Mouse (Mus musculus) hindbrain, embryonic 13.5 days (tissue): ENCODE measurements at regions not wholly inside any gene's neighbourhood (a gene's known extent, or its start where the extent isn't known, plus 50 kb on each side); places are given as distances from the start of the nearest gene placed in this dataset.

Experiments used
- ATAC-seq: fragments of 200-750 bp; cut with Nextera tagmentation; 2 replicates; pipeline ENCODE4 v1.8.0; 2017; ENCODE audit warnings: moderate TSS enrichment; ENCODE audit not compliant: low FRiP score
- H3K27ac ChIP-seq: fragments of 300-500 bp; sonication (generic); 2 replicates; pipeline ENCODE4 v1.5.1; 2015; ENCODE audit warnings: inconsistent platforms, mild to moderate bottlenecking, moderate library complexity
- H3K27me3 ChIP-seq: fragments of 300-500 bp; sonication (generic); 2 replicates; pipeline ENCODE4 v1.6.1; 2015; ENCODE audit warnings: mild to moderate bottlenecking, inconsistent platforms
- H3K36me3 ChIP-seq: fragments of 300-500 bp; sonication (generic); 2 replicates; pipeline ENCODE4 v1.6.1; 2015; ENCODE audit warnings: mild to moderate bottlenecking, inconsistent platforms
- H3K4me1 ChIP-seq: fragments of 300-500 bp; sonication (generic); replicated peaks from 2 replicates; pipeline ENCODE4 v1.6.1; 2015; ENCODE audit warnings: inconsistent platforms
- H3K4me2 ChIP-seq: fragments of 300-500 bp; sonication (generic); 2 replicates; pipeline ENCODE4 v1.6.1; 2015; ENCODE audit warnings: inconsistent platforms, mild to moderate bottlenecking, moderate library complexity
- H3K4me3 ChIP-seq: fragments of 300-500 bp; sonication (generic); 2 replicates; pipeline ENCODE4 v1.5.1; 2015; ENCODE audit warnings: mild to moderate bottlenecking, inconsistent platforms
- H3K9ac ChIP-seq: fragments of 300-500 bp; sonication (generic); 2 replicates; pipeline ENCODE4 v1.6.1; 2015; ENCODE audit warnings: mild to moderate bottlenecking, inconsistent platforms
- H3K9me3 ChIP-seq: fragments of 300-500 bp; sonication (generic); 2 replicates; pipeline ENCODE4 v1.6.1; 2016; ENCODE audit warnings: inconsistent platforms
- WGBS: fragments of 180-500 bp; shearing (Covaris S2); methylation state at CpG from one replicate; pipeline ENCODE4 v1.1.7; 2015; 5-methylcytosine and 5-hydroxymethylcytosine counted together

DNA sequence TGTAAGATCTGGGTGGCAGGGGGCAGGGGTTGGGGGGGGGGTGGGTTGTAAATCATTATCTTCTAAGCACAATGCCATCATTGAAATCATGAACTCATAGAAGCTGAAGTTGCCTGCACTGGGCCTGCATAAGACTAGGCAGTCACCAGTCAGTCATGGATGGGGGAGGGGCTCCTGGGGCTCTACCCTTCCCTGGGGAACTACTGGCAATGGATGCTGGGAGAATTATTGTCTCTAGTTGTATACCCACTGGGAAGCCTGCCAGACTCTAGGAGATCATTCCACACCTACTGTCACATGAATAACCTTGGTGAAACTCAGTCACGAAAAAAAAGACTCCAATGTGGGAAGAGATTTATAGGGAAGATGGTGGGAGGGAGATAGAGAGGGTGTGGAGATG is 186.4 kb downstream of the Gm19935 start:
- H3K27me3 ChIP-seq, result no peaks in the 10 kb centered on the region
- no peak overlapping the region for H3K27ac ChIP-seq
- 50% methylated on average over 1 of the region's 1 CpGs for WGBS
- no peak for ATAC-seq
- no peaks in the 10 kb centered on the region for H3K36me3 ChIP-seq
- H3K4me1 ChIP-seq, result peaks cover 5% of the 10 kb centered on the region
- no peak overlapping the region for H3K4me3 ChIP-seq
- H3K9ac ChIP-seq, result no peak overlapping the region
- H3K4me2 ChIP-seq, result no peak overlapping the region
- H3K9me3 ChIP-seq, result no peaks in the 10 kb centered on the region

- Histone ChIP-seq H3K4me3 (no peak overlapping the region), H3K9me3 (no peaks in the 10 kb centered on the region), H3K36me3 (no peaks in the 10 kb centered on the region), H3K4me1 (peaks cover 6% of the 10 kb centered on the region), H3K4me2 (no peak overlapping the region), H3K27ac (no peak overlapping the region), H3K9ac (no peak overlapping the region), H3K27me3 (no peaks in the 10 kb centered on the region)
- 47% methylated on average over 3 of the region's 3 CpGs for WGBS
- ATAC-seq, result no peak
Measured at GRCm38 (mm10) chr8:90608410-90608809, 208.8 kb downstream of the Gm19935 start.

DNA sequence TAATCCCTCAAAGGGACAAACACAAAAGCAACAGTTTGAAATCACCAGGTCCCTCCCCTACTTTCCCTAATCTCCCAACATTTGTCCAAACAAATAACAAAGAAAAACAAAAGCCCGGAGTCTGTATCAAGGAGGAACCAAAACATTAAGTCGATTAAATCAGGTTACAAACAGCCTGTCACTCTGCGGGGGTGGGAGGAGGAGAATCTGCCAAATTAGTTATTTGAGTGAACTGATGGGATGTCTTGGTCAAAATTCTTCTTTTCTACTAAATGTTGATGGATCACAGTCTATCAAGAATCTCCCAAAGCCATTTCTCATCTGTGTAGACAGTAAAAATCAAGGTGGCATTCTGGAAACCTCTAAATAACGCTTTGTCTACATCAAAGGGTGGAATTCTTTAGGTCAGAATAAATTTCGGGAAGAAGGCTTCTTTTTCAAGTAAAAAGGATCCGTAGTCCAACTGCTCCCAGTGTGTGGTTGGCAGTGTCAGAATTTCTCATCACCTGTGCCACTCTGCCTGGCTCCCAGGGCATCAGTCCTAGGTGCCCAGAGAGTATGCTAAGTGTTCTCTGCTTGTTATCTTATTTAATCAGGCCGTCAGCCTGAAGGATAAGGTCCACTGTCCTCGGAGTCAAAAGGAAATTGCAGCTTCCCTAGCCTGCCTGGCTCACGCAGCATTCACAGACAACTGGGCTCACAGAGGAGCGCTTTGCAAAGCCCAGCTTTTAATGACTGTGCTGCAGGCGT is 216.1 kb downstream of the Gm19935 start:
- no peak for ATAC-seq
- Histone ChIP-seq H3K9ac (no peak overlapping the region), H3K4me1 (0 out of 2 replicates have a peak, but pooled peaks cover 6% of the 10 kb centered on the region), H3K27ac (no peak overlapping the region), H3K4me3 (no peak overlapping the region), H3K4me2 (no peak overlapping the region), H3K9me3 (no peaks in the 10 kb centered on the region), H3K36me3 (no peaks in the 10 kb centered on the region), H3K27me3 (no peaks in the 10 kb centered on the region)
- 31% methylated on average over 11 of the region's 11 CpGs for WGBS

DNA sequence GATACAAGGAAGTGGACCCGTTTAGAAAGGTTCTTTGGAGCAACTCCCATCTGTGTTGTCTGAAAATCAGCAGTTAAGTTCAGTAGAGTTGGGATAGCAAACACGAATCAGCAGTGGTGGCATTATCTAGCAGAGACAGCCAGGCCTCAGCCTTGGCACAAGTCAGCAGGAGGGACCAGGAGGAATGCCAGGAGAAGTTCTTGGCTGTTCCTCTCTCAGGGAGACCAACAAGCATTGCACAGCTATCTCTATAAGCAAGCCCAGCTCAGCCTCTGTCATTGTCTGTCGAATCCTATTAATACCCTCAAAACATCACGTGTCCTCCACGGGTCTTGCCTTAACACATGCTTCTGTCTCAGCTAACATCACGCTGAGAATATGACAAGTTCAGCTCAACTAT is 219.8 kb downstream of the Gm19935 start:
- no peaks in the 10 kb centered on the region for H3K9me3 ChIP-seq
- no peak overlapping the region for H3K27ac ChIP-seq
- H3K27me3 ChIP-seq, result no peaks in the 10 kb centered on the region
- ATAC-seq, result no peak
- H3K4me1 ChIP-seq, result 0 out of 2 replicates have a peak, but pooled peaks cover 6% of the 10 kb centered on the region
- WGBS, result 91% methylated on average over 6 of the region's 6 CpGs
- no peak overlapping the region for H3K9ac ChIP-seq
- no peak overlapping the region for H3K4me2 ChIP-seq
- H3K4me3 ChIP-seq, result no peak overlapping the region
- H3K36me3 ChIP-seq, result no peaks in the 10 kb centered on the region

DNA sequence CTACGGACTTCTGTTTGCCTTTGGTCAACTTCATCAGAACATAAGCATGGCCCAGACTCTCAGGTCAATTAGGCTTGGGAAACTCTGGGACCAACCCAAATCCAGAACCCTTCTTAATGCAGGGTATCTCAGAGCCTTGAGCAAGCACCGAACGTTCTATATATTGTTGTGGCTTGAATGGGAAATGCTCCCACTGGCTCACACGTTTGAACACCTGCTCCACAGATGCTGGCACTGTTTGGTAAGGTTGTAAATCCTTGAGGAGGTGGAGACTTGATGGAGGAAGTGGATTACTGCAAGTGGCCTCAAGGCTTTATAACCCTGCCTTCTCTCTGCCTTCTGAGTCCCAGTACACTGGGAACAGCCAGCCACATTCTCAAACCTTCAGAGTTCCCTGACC is 231.3 kb upstream of the Tox3 start:
- Histone ChIP-seq H3K4me3 (no peak overlapping the region), H3K4me1 (no peaks in the 10 kb centered on the region), H3K9ac (no peak overlapping the region), H3K27ac (no peak overlapping the region), H3K9me3 (no peaks in the 10 kb centered on the region), H3K36me3 (no peaks in the 10 kb centered on the region), H3K27me3 (no peaks in the 10 kb centered on the region), H3K4me2 (no peak overlapping the region)
- ATAC-seq, result no peak
- WGBS, result 85% methylated on average over 4 of the region's 4 CpGs

DNA sequence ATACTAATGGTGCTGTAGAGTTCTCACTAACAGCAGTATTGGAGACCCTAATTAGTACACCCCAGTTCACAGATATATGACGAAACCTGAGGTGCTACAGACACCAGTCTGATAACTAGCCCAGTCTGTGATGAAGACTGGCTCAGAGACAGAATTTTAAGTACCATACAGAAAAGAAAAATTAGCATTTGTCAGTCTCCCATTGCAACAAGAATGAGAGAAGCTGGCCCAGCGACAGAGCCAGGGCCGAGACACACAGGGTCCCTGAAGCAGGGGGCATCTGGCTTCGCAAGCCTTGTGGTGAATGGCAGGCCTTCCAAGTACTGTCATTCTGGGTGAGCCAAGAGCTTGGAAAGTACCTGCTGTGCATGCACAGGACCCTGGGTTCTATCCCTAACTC is 228.8 kb upstream of the Tox3 start:
- H3K36me3 ChIP-seq, result no peaks in the 10 kb centered on the region
- no peak overlapping the region for H3K9ac ChIP-seq
- H3K4me1 ChIP-seq, result no peaks in the 10 kb centered on the region
- 58% methylated on average over 4 of the region's 4 CpGs for WGBS
- H3K27me3 ChIP-seq, result no peaks in the 10 kb centered on the region
- no peak overlapping the region for H3K4me2 ChIP-seq
- no peak overlapping the region for H3K27ac ChIP-seq
- no peak overlapping the region for H3K4me3 ChIP-seq
- H3K9me3 ChIP-seq, result no peaks in the 10 kb centered on the region
- no peak for ATAC-seq

GRCm38 (mm10) chr8:90574676-90575075 is 226.5 kb upstream of the Tox3 start:
- H3K9ac ChIP-seq, result no peak overlapping the region
- no peak overlapping the region for H3K4me2 ChIP-seq
- no peak overlapping the region for H3K27ac ChIP-seq
- no peaks in the 10 kb centered on the region for H3K4me1 ChIP-seq
- no peaks in the 10 kb centered on the region for H3K27me3 ChIP-seq
- ATAC-seq, result no peak
- 69% methylated on average over 3 of the region's 3 CpGs for WGBS
- H3K9me3 ChIP-seq, result no peaks in the 10 kb centered on the region
- H3K36me3 ChIP-seq, result no peaks in the 10 kb centered on the region
- no peak overlapping the region for H3K4me3 ChIP-seq

DNA sequence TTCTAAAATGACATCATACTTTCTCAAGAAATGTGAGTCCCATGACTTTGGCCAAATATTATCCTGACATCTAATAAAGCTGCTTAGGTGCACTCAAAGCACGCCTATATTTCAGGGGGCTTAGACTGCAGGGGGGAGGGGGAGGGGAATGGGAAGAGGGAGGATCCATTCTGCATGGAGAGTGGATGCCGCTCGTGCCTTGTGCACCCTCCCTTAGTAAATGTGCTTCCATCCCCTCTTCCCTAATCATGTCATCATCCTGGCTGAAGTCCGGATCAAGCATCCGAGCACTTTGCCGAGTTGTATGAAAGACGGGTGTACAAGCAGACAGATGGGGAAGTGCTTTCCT is 207.9 kb upstream of the Tox3 start:
- Histone ChIP-seq H3K27me3 (0 out of 2 replicates have a peak, but pooled peaks cover 2% of the 10 kb centered on the region), H3K9me3 (no peaks in the 10 kb centered on the region), H3K4me2 (no peak overlapping the region), H3K36me3 (no peaks in the 10 kb centered on the region), H3K27ac (no peak overlapping the region), H3K9ac (no peak overlapping the region), H3K4me1 (peaks cover 7% of the 10 kb centered on the region), H3K4me3 (no peak overlapping the region)
- WGBS, result 71% methylated on average over 7 of the region's 7 CpGs
- ATAC-seq, result no peak

GRCm38 (mm10) chr8:90555415-90556078 is 207.4 kb upstream of the Tox3 start:
- ATAC-seq, result no peak

GRCm38 (mm10) chr8:90547276-90547675 is 199.1 kb upstream of the Tox3 start:
- WGBS, result 82% methylated on average over 3 of the region's 3 CpGs
- H3K27me3 ChIP-seq, result no peaks in the 10 kb centered on the region
- H3K4me1 ChIP-seq, result peaks cover 13% of the 10 kb centered on the region
- no peaks in the 10 kb centered on the region for H3K9me3 ChIP-seq
- no peak overlapping the region for H3K9ac ChIP-seq
- no peak overlapping the region for H3K27ac ChIP-seq
- no peak for ATAC-seq
- H3K4me3 ChIP-seq, result no peak overlapping the region
- no peak overlapping the region for H3K4me2 ChIP-seq
- no peaks in the 10 kb centered on the region for H3K36me3 ChIP-seq

More at GRCm38 (mm10) chr8:90555415-90556078, 207.4 kb upstream of the Tox3 start:
- peaks cover 7% of the 10 kb centered on the region for H3K4me1 ChIP-seq
- no peaks in the 10 kb centered on the region for H3K9me3 ChIP-seq
- no peaks in the 10 kb centered on the region for H3K36me3 ChIP-seq
- H3K9ac ChIP-seq, result no peak overlapping the region
- WGBS, result 57% methylated on average over 14 of the region's 14 CpGs
- H3K4me2 ChIP-seq, result no peak overlapping the region
- no peak overlapping the region for H3K4me3 ChIP-seq
- 0 out of 2 replicates have a peak overlapping the region, but pooled peaks have one; percentile 1 for H3K27ac ChIP-seq
- 0 out of 2 replicates have a peak, but pooled peaks cover 2% of the 10 kb centered on the region for H3K27me3 ChIP-seq

- ATAC-seq, result no peak
- Histone ChIP-seq H3K4me1 (peaks cover 14% of the 10 kb centered on the region), H3K9ac (no peak overlapping the region), H3K27ac (peak overlapping the region; percentile 49), H3K36me3 (no peaks in the 10 kb centered on the region), H3K9me3 (no peaks in the 10 kb centered on the region), H3K27me3 (no peaks in the 10 kb centered on the region), H3K4me2 (no peak overlapping the region), H3K4me3 (no peak overlapping the region)
- 38% methylated on average over 8 of the region's 8 CpGs for WGBS
Measured at GRCm38 (mm10) chr8:90542619-90543018, 194.5 kb upstream of the Tox3 start.

DNA sequence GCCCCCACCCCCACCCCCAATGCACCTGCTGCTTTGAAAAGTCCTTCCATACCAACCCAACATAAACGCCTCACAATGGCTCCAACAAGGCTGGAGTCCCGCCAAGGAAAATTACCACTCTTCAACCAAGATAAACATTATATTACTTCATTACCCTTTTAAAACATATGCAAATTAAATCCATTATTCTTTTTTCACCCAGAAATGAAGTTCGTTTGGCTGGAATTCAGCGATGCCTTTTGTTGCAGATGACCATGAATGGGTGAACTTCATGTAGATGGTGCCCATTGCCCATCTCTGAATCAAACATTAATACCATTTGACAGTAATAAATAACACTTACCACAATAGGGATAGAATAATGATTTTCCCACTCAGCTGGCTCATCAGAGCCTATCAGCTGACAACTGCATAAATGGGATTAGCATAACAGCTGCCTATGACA is 188.1 kb upstream of the Tox3 start:
- H3K4me2 ChIP-seq, result no peak overlapping the region
- H3K4me1 ChIP-seq, result peaks cover 11% of the 10 kb centered on the region
- no peak overlapping the region for H3K4me3 ChIP-seq
- ATAC-seq, result peak; percentile 52; the same call in 1 of the 2 replicates
- WGBS, result 43% methylated on average over 4 of the region's 4 CpGs
- H3K27me3 ChIP-seq, result no peaks in the 10 kb centered on the region
- no peaks in the 10 kb centered on the region for H3K9me3 ChIP-seq
- no peak overlapping the region for H3K9ac ChIP-seq
- H3K36me3 ChIP-seq, result no peaks in the 10 kb centered on the region
- H3K27ac ChIP-seq, result peak overlapping the region; percentile 45; the same call in 1 of the 2 replicates
